Mouse (Mus musculus): ENCODE measurements around the gene Katnal1. TPM values are rescaled to one million over a fixed set of nuclear protein-coding genes. Genes with fewer than 3 reads are reported as not detected.

The Katnal1 gene
- 10 to 100 TPM in 3 of 4 experiments, 1 to 10 TPM in 1; 8.8 to 12.8 (median 11.6) TPM for total RNA-seq (2022)

DNA sequence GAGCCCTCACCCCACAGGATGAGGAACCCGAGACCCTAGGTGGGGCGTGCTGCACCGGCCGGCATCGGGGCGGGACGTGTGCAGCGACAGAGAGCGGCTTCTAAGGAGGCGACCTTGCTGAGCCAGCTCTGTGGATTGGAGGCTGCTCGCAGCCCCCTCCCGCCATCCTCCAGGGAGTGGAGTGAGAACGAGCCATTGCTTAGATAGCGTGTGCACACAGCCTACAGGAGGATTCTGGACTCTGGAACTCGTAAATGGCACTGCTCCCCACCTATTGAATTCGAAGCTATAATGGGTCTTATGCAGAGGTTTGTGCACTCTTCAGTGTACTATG, at the start of gene Katnal1:
TSS of gene Katnal1 (minus strand) at position 205 of the 334 bp plus-strand sequence.
- DNase-seq (ENCODE audit: low spot score): no peak

DNA sequence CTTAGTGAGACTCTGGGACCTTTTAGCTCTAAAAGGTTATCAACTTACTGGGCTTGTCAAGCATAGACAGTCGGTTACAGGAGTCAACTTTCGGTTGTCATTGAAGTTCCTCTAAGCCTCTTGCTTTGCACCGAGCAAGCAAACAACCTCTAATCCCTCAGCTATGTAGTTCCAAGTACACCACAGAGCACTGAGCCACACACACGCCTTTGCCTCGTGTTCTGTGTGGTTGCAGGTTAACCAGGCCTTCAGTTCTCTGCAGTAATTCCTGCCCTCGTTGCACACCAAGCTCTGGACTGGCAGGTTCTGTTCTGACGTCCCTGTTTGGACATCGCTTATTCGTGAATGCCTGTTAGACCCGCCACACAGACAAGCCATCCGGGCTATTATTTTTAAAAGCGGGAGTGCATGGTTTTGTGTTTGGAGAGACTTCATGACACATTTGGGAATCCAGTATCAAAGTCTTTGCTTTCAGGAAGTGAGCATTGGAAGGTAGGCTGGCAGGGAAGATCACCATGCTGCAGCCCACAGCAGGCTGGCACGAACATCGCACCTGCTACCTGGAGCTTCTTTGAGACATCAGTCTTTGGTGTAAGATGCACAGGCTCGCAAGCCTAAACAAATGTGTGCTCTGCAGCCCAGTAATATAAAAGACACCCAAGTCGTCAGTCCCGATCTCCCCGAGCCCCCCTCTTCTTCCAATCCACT, 49.5 kb upstream of the Katnal1 start:
- DNase-seq (ENCODE audit: low spot score): no peak

DNA sequence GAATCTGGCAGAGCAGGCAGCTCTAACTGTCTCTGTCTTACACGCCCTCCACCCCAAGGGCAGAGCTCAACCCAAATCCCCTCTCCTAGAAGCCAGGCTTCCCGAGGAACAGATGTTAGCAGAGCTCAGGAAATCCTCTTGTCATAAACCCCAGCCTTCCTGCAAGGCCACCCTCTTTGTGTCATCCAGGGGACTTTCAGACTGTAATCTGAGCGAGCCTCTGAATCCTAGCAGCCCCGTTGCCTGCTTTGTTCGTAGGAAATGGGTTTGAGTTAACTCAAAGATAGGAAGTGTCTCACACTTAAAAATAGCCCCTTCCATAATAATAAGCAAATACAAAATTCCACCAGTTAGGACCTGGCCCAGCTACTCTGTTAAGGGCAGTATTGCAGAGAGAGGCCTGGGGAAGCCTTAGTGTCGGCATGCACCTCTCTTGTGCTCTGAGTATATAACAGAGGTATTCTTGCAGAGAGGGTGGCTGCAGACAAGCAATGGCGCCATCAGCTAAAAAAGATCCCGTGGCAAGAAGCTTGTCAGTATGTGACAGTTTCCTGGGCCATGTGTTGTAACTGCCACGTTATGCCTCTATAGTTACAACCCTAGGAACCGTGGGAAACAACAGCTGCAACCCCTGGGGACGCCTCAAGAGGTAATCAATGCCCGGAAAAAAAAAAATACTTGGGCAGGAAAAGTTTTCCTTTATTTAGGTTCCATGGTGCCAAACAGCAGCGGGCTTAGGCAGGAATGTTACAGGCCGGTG, 48.8 kb upstream of the Katnal1 start:
- DNase-seq (ENCODE audit: low spot score): peak; percentile 41

DNA sequence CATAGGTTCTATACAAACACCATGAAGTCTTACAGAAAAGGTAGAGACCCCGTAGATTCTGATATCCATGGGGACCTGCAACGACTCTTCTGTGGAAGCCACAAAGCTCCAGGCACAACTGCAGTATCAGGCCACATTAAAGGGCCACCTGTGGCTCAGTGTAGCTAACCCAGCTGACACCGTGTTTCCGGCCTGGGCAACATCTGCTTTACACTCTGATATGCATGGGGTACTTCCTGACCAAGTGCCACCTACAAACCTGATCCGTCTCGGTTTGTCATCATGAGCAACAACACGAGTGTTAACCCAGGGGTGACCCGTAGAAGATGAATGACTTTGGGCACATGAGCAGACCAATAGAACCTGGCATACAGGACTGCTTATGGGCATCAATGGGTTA, 47.8 kb upstream of the Katnal1 start:
- DNase-seq (ENCODE audit: low spot score): no peak

DNA sequence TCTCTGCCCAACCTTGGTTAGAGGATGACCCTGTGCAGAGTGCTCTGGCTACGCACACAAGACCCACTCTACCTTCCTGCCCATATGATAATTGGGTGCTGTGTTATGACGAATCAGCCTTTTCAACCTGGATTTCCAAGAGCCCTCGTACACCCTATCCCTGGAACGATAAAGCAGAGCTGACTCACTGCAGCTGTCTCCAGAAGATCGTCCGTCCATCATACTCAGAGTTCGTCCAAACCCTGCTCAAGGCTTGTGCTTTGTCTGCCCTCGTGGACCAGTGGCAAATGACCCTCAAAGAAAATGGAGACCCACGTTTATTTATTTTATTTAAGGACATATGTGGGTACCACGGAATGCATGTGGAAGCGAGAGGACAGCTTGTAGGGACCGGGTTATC, 45.9 kb upstream of the Katnal1 start:
- DNase-seq (ENCODE audit: low spot score): no peak

DNA sequence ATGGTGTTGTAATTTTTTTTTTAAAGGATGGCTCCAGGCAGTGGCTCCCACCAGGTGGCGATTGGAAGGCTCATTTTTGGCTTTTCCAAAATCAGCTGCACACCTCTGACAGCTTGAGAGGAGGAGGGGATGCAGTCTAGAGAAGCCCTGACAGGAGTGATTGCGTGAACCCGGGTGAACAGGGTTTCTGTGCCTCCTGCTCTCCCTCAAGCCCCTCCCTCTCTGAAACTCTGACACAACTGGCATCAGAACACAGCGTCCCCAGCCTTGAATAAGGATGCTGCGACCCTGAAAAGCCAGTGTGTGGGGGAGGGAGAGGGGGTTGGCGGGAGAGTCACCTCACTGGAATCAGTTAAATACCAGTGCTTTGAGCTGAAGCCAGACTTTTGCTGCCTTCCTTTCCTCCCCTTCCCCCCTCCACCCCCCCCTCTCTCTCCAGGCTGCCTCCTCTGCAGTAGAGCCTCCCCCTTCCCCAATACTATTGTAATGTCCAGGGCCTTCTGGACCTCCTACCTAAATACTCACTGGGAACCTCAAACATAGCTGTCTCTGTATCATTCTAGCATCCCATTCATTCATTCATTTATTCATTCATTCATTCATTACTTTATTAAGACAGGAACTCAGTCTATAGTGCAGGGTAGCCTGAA, 44.0 kb upstream of the Katnal1 start:
- no peak for DNase-seq (ENCODE audit: low spot score)

DNA sequence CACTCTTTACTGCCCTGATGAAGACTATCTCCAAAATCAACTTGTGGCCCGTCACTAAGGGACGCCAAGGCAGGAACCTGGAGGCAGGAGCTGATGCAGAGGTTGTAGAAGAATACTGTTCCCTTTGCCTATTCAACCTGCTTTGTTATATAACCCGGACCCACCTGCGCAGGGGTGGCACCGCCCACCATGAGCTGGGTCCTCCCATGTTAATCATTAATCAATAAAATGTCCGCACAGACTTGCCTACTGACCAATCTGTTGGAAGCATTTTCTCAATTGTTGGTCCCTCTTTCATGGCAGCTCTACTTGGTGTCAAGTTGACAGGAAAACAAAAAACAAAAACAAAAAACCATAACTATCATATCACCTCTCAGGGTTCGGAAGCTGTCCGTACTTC, 43.0 kb upstream of the Katnal1 start:
- no peak for DNase-seq (ENCODE audit: low spot score)

DNA sequence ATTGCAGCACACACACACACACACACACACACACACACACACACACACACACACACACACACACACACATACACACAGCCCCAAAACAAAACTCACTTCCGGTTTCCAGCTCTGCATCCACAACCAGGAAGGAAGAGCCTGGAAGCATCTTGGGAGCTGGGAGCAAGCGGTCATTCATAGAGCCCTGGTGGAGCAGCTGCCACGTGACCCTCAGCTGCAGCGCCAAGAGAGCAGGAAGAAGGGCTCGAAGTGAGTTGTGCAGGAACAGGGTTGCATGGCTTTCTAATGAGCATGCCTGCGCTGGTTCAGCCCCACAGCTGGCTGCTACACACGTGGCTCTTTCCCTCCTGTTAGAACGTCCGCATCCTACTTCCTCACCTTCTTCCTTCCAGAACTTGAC, 40.5 kb upstream of the Katnal1 start:
- DNase-seq (ENCODE audit: low spot score): peak; percentile 50

DNA sequence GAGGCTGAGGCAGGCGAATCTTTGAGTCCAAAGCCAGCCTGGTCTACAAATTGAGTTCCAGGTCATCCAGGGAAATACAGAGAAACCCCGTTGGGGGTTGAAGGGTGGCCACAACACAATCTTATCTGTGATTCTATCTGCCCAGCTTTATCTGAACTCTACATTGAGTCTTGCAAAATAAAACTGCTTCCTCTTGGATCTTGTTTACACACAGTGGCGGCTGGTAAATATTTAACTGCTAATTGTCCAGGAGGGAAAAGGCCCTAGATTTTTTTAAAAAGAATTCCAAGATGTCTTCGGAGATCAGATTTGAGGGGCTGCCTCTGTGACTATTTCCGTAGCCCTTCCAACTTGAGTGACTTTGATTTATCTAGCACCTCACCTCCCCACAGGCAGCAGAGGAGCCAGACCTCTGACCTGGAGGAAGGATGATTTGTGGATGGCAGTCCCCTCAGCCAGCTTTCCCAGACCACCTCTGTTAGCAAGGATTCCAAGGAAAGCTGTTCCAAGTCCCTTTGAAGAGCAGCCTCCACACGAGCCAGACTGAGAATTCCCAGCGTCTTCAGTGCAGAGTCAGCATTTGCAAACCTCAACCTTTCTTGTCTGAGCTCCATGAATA, 39.9 kb upstream of the Katnal1 start:
- DNase-seq (ENCODE audit: low spot score): no peak

DNA sequence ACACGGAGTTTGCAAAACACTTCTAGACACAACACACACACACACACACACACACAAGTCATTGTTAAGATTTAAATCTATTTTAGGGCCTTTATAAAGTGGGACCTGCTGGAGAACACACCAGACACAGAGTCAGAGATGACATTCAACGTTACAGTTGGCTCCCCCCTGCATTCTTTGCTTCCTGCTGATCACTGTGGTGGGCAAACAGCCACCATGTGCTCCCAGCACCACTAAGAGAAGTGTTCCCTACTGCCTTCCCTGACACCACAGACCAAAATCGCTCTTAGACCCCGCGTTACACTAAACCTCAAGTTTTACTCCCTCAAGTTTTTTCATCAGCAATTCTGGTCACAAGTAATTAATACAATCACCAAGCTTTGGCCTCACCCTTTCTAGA, 39.1 kb upstream of the Katnal1 start:
- DNase-seq (ENCODE audit: low spot score): no peak

DNA sequence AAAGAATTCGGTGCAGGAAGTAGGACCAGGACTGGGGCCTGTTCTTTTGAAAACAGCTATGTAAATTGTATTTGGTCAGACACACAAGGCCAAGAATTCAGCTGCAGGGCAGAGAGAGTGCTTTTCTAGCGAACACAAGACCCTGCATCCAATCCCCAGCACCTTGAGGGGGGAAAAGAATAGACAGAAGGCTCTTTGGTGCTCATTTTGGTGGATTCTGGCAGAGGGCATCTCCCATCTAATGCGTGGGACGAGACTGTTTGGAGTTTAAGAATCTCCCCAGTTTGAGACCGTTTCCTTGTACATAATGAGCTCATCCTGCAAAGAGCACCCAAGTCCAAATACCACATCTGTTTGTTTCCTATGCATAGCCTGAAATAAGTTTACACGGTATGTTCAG, 37.3 kb upstream of the Katnal1 start:
- no peak for DNase-seq (ENCODE audit: low spot score)

DNA sequence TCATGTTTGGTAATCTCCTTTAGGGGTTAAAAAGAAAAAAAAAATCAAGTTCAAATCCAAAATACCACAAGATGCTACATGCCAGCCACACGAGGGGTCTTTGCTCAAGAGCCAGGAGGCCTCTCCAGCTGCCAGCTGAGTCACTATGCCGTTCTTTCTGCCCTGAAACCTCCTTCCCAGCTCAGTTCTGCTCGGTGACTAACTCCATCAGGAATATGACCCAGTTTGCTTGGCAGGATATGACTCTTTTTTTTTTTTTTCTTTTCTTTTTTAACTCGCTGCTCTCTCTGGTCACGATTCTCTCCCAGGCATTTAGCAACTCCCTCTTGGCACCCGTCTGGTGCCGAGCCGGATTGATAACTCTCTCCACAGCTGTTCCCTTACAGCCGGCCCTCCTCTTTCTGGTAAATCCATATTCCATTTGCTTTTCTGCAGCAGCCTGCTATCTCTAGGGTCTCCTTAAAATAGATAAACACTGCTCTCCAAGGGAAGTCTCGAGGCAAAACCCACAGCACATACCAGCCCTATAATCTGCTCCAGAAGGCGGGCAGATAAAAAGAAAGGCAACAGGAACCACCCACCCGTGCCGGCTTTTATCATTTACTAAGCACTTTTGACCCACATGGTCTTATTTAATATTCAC, 36.7 kb upstream of the Katnal1 start:
- DNase-seq (ENCODE audit: low spot score): peak; percentile 70

DNA sequence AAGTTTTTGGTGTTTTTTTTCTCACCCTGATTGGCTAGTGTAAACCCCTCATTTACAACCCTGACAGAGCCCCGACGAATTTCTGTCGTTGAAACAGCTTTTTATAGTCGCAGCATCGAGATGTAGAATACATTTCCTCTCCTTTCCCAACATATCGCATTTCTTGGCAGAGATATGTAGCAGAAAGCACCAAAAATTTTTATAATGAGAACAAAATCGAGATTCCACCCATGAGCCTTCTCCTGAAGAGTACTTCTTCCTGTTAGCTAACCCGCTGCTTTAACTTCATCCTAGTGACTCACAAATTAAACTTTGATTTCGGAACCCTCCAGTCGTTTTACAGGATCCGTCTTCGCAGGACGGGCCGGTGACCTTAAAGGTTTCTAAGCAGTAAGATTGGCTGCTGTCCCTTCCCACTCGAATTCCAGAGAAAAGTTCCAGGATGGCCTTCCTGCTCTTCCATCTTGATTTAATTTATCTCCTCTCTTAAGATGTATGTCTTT, 36.0 kb upstream of the Katnal1 start:
- no peak for DNase-seq (ENCODE audit: low spot score)

DNA sequence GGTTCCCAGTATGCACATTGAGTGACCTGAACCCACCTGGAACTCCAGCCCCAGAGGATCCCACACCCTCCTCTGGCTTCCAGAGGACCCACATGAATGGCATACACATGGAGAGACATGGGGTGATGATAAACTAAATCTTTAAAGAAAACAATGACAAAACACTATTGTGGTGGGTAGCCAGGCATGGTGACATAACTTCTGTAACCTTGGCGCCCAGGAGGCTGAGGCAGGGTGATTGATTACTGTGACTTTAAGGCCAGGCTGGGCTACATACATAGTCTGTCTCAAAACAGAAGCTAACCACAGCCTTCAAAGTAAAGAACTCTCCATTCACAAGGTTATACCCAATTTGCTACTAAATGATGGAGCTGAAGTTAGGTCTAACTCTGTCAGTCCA, 35.1 kb upstream of the Katnal1 start:
- DNase-seq (ENCODE audit: low spot score): no peak

DNA sequence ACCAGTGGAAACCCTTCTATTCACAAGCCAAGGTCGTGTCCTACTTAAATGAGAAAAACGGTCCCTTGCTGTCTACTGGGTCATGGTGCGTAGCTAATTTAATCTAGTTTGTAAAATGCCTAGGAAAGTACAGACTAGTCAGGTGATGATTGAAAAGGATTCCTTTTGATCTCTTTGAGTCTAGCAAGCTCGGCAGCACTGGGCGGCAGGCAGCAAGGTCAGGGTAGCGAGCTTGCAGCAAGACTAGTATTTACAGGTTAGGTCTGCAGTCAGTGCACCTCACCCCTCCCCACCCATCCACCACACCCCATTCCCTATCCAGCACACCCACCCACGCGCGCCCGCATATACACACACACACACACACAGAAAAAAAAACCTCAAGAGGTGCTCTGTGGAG, 31.1 kb upstream of the Katnal1 start:
- DNase-seq (ENCODE audit: low spot score): no peak

DNA sequence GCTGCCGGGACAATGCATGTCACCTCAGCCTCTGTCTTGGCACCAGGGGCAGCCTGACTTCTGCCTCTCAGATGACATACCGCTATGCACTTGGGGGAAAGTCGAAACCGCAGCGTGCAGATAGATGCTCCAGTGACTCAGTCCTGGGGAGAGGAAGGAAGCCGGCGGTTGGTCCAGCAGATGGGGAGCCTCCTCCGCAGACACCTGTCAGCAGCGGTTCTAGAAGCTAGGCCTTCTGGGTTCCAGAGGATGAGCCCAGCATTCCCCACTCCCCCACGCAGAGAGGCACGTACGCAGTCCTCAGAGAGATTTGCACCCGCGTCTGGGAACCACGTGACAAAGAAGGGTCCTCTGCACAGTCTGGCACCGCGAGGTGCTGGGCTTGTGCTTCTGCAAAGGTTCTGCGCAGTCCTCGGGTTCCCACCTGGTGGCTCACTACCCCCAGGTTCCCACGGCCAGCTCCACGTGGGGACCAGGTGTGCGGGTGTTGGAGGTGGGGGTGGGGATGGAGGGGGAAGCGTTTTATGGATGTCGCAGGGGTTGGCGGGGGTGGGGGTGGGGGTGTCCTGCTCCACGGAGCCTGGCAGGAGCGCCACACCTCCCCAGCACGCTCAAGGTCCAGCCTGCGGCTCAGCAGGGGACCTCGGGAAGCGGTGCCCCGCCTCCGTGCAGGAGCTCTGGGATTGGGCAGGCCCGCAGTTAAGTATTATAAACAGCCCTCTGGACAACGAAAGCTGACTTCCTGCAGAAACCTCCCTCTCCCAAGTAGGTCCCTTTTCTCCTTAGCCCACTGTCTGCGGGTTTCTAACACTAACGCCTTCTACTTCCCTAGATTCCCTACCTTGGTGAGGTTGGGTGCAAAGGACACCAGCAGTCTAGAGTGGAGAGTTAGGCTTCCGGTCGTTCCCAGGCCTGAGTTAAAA, 30.2 kb upstream of the Katnal1 start:
- DNase-seq (ENCODE audit: low spot score): no peak

DNA sequence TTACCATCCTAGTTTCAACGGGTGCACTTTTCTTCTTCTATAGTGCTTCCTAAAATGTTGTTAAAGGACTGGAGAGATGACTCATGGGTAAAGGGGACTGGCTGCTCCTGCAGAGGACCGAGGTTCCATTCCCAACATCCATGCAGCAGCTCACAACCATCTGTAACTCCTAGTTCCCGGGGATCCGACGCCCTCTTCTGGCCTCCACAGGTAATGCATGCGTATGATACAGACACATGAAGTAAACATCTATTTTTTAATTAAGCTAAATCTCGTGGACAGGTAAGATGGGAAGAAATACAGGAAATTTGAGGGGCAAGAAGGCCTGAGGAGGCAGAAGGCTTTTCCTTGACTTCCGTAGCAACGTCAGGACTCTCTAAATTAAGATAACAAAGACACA, 29.2 kb upstream of the Katnal1 start:
- no peak for DNase-seq (ENCODE audit: low spot score)

DNA sequence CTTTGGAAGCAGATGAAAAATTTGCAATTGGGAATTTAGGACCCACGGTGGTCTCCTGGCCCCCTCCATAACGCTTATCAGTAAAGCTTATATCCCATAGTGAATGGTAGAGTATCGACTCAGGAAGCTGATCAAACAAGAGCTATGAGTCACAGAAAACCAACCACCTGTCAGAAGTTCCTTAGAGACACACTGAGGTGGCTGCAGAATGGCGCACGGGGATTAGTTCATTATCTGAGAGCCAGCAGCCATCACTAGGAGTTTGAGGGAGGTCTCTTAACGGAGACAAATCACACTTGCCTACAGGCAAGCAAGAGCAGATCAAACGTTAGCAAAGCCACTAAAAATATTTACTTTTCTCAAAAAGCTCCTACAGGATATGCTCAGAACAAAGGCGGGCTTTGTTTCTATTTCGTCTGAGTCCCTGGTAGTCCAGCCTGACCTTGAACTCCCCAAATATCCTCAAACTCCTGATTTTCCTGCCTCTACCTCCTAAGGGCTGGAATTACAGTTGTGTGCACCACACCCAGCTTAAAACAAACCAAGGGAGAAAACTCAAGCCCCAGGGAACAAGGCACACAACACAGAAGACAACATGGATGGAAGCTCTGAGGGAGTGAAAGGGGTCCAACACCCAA, 27.9 kb upstream of the Katnal1 start:
- DNase-seq (ENCODE audit: low spot score): no peak

DNA sequence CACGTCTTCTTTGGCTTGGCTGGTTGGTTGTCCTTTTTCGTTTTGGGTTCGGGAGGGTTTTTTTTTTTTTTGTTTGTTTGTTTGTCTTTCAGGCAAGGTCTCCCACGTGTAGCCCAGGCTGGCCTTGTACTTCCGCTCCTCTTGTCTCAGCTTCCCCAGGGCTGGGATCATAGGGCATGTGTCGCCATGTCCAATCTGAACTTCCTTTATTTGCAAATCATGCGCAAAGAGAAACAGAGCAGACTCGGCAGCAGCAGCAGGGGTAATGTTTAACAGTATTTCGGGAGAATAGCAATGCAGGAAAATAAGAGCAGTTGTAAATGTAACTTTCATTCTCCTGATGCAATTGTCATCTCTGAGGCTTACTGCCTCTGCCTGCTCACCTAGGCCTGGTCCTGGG, 27.0 kb upstream of the Katnal1 start:
- DNase-seq (ENCODE audit: low spot score): no peak

DNA sequence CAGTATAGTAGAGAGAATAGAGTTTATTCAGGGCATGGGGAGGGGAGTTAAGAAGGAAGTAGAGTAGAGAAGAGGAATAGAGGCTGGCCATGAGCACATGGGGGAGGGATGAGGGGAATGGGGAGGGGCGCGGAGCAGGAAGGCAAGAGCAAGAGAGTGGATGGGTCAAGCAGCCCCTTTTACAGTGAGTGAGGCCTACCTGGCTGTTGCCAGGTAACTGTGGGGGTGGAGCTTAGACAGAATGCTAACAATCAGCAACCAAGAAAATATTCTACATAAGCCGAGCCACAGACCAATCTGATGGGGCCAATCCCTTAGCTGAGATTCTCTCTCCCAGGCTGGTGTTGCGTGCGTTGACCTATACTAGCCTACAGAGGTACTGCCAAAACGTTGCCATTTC, 26.5 kb upstream of the Katnal1 start:
- DNase-seq (ENCODE audit: low spot score): no peak
